Mouse (Mus musculus) embryonic facial prominence, embryonic 12.5 days (tissue): Measurements from ENCODE around the gene Rock2. TPM values are rescaled to one million over a fixed set of nuclear protein-coding genes. Genes with fewer than 3 reads are reported as not detected.

Source experiments
- ATAC-seq: fragments of 200-750 bp; cut with Nextera tagmentation; 2 replicates; pipeline ENCODE4 v1.8.0; 2017; ENCODE audit not compliant: insufficient number of reproducible peaks, insufficient read depth, low FRiP score, low TSS enrichment
- H3K27ac ChIP-seq: fragments of 300-500 bp; sonication (generic); 2 replicates; pipeline ENCODE4 v1.5.1; 2016; ENCODE audit warnings: mild to moderate bottlenecking
- H3K27me3 ChIP-seq: fragments of 300-500 bp; sonication (generic); 2 replicates; pipeline ENCODE4 v1.6.1; 2016; ENCODE audit warnings: mild to moderate bottlenecking, moderate library complexity
- H3K36me3 ChIP-seq: fragments of 300-500 bp; sonication (generic); 2 replicates; pipeline ENCODE4 v1.6.1; 2016; ENCODE audit warnings: mild to moderate bottlenecking
- H3K4me1 ChIP-seq: fragments of 300-500 bp; sonication (generic); 2 replicates; pipeline ENCODE4 v1.6.1; 2016
- H3K4me2 ChIP-seq: fragments of 300-500 bp; sonication (generic); replicated peaks from 2 replicates; pipeline ENCODE4 v1.6.1; 2016; ENCODE audit warnings: mild to moderate bottlenecking, moderate library complexity
- H3K4me3 ChIP-seq: fragments of 300-500 bp; sonication (generic); 2 replicates; pipeline ENCODE4 v1.5.1; 2016; ENCODE audit warnings: mild to moderate bottlenecking
- H3K9ac ChIP-seq: fragments of 300-500 bp; sonication (generic); 2 replicates; pipeline ENCODE4 v1.6.1; 2016; ENCODE audit warnings: mild to moderate bottlenecking, moderate library complexity
- H3K9me3 ChIP-seq: fragments of 300-500 bp; sonication (generic); 2 replicates; pipeline ENCODE4 v1.6.1; 2016; ENCODE audit warnings: mild to moderate bottlenecking, moderate library complexity
- WGBS: fragments of 180-500 bp; shearing (Covaris S2); methylation state at CpG from one replicate; pipeline ENCODE4 v1.1.7; 2016; 5-methylcytosine and 5-hydroxymethylcytosine counted together
- polyA plus RNA-seq: library from polyadenylated mRNA; unstranded; fragments of >200 nt; fragmentation: Nextera tagmentation; extraction: Ambion mirVana; gene quantifications from 2 replicates; pipeline ENCODE4 v1.2.1, GENCODE M21; 2016

Gene Rock2
- 18.9 and 19.5 TPM in 2 replicates for polyA plus RNA-seq

DNA sequence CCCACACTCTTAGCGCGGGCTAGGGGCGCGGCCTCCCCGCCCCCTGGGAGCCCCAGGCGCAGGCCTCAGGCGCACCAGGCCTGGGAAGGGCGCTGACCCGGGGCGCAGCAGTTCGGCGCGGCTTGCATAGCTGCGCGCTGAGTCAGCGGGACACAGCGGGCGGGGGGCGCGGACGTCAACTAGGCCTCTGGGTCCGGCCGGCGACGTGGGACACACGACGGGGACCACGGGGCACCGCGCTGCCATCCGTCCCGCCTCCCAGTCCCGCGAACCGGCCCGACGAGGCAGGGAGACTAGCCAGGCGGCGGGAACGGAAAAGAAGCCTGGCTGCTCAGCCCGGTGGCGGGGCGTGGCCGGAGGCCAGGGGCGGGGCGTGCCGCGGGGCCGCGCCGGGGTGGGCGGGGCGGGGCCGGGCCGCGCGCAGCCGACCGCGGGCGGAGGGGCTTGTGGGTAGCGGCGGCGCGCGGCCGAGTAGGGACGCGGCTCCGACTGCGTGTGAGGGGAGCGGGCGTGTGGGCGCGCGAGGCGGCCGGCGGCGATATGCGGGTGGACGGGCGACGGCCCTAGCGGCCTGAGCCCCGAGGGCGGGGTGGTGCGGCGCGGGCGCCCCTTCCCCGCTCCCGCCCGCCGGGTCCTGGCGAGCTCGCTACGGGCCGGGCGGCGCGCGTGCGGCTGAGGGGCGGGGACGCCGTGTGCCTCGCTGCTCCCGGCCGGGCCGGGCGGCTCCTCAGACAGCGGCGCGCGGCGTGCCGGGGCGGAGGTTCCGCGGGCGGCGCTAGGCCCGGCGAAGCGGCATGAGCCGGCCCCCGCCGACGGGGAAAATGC, at the start of gene Rock2:
Gene Rock2 (plus strand): TSS at position 500 of the 825 bp plus-strand sequence.
- H3K9ac ChIP-seq: peak within 1 kb of the TSS; percentile 90
- H3K36me3 ChIP-seq: no peaks in the 10 kb centered on the region
- peak within 1 kb of the TSS; percentile 90 for H3K4me3 ChIP-seq
- peak within 1 kb of the TSS; percentile 89 for H3K4me2 ChIP-seq
- ATAC-seq: peak; percentile 91
- peak within 1 kb of the TSS; percentile 94 for H3K27ac ChIP-seq
- under 1% methylated on average over 101 of the region's 130 CpGs for WGBS
- H3K9me3 ChIP-seq: no peaks in the 10 kb centered on the region
- H3K4me1 ChIP-seq: peaks cover 11% of the 10 kb centered on the region
- no peaks in the 10 kb centered on the region for H3K27me3 ChIP-seq

DNA sequence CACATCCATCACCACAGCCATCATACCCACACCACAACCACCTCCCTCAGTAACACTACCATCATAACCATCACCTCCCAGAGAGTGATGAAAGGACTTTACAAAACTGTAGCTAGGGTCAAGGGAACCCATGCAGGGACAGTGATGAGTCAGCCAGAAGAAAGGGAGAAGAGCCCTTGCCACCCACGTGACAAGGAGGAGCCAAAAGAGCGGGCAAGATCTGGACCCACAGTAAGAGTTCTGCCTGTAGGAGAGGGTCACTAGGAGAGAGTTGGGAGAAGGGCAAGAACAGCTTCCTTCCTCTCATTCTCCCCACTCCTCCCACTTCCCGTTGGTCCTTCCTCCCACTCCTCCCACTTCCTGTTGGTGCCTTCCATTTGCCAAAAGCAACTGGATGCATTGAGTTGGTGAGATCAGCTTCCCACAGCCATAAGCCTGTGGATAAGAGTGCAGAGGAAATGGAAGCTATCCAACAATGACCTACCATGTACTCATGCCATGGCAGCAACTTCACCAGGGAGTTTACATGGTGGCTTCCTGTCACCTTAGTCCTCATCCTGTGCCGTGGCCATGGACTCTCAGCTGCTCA, 47.4 kb upstream of the Rock2 start:
- Histone ChIP-seq H3K4me3 (no peak overlapping the region), H3K9ac (no peak overlapping the region), H3K27me3 (no peaks in the 10 kb centered on the region), H3K4me2 (no peak overlapping the region), H3K9me3 (no peaks in the 10 kb centered on the region), H3K36me3 (no peaks in the 10 kb centered on the region), H3K27ac (no peak overlapping the region), H3K4me1 (peaks cover 5% of the 10 kb centered on the region; the same call in 1 of the 2 replicates)
- 88% methylated on average over 4 of the region's 4 CpGs for WGBS
- ATAC-seq: no peak

DNA sequence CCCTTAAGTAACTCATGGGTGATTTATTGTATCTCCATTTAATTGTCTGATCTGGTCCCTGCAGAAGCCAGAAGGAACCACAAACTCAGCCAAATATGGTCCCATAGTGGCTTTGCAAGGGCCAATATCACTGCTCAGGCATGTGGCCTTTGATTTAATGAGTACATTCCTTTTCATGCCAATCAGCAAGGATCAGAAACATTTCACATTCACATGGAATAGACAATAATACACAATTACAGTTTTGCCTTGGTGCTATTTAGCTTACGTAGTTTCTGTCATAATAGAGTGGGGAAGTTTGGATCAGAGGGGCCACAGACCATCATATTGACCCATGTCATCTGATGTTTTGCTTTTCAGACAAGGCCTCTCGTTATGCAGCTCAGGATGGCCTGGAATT, 46.2 kb upstream of the Rock2 start:
- H3K9me3 ChIP-seq: no peaks in the 10 kb centered on the region
- WGBS: 80% methylated on average over 2 of the region's 2 CpGs
- H3K4me1 ChIP-seq: peaks cover 5% of the 10 kb centered on the region; the same call in 1 of the 2 replicates
- no peak overlapping the region for H3K4me3 ChIP-seq
- no peaks in the 10 kb centered on the region for H3K27me3 ChIP-seq
- H3K9ac ChIP-seq: no peak overlapping the region
- H3K27ac ChIP-seq: no peak overlapping the region
- H3K36me3 ChIP-seq: no peaks in the 10 kb centered on the region
- no peak for ATAC-seq
- H3K4me2 ChIP-seq: no peak overlapping the region

DNA sequence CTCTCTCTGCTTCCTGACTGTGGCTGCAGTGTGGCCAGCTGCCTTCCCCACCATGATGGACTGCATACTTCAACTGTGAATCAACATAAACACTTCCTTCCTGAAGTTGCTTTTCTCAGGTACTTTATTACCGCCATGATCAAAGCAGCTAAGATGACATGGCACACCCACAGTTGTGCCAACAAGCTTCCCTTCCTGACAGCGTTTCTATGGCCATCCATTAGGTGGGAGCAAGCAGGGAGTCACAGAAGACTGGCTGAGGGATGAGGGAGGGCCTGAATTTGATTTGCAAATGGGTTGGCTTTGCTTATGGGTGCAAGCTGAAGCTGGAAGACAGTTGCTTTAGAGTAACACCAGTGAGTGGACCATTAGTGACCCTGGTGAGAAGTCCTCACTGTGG, 44.9 kb upstream of the Rock2 start:
- H3K27ac ChIP-seq: no peak overlapping the region

DNA sequence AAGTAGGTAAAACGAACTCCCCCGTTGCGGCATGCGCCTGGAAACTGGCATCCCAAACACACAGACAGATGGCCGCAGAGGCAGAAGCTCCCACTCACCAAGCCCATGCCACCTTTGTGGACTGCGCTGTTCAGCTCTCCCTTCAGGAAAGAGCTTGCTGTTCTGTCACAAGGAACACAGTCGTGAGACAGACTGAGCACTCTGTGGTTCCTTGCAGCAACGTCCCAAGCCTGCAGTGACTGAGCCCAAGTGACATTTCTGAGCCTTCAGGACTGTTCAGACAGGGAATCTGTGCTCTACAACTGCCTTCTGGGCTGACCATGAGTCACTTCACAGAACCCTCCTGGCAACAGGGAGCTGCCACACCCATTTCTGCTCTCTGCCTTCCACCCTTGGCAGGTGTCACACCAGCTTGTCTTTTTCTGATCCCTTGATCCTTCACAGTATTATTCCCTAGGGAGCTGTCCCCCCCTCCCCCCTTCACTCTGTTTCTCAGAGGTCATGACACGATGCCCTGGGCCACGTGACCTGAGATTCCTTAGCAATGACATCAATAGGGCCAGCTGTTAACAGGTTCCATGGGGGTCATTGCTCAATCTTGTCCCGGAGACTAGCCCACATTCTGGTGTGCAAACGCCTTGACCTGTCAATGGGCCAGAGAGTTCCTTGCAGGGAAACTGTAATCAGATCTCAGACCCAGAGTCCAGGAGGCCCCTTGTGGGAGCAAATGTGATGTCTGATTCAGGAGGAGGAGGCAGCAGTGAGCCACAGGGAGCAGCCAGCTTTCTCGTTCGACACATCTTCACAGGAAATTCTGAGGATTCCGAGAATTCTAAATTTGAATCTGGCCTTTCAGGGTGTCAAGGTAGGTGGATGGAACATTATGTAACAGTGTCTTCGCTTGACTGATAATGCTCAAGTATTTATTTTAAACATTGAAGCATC, 44.0 kb upstream of the Rock2 start:
- no peak overlapping the region for H3K9ac ChIP-seq
- no peaks in the 10 kb centered on the region for H3K9me3 ChIP-seq
- no peak overlapping the region for H3K27ac ChIP-seq
- 40% methylated on average over 16 of the region's 16 CpGs for WGBS
- ATAC-seq: 0 out of 2 replicates have a peak, but pooled peaks have one; percentile 47
- H3K36me3 ChIP-seq: no peaks in the 10 kb centered on the region
- H3K27me3 ChIP-seq: no peaks in the 10 kb centered on the region
- no peak overlapping the region for H3K4me3 ChIP-seq
- H3K4me2 ChIP-seq: no peak overlapping the region
- peaks cover 6% of the 10 kb centered on the region; the same call in 1 of the 2 replicates for H3K4me1 ChIP-seq

More for the DNA sequence above, 44.9 kb upstream of the Rock2 start:
- H3K4me2 ChIP-seq: no peak overlapping the region
- no peaks in the 10 kb centered on the region for H3K9me3 ChIP-seq
- no peaks in the 10 kb centered on the region for H3K27me3 ChIP-seq
- no peak overlapping the region for H3K9ac ChIP-seq
- peaks cover 5% of the 10 kb centered on the region; the same call in 1 of the 2 replicates for H3K4me1 ChIP-seq
- no peak for ATAC-seq
- 60% methylated on average over 2 of the region's 2 CpGs for WGBS
- H3K4me3 ChIP-seq: no peak overlapping the region
- no peaks in the 10 kb centered on the region for H3K36me3 ChIP-seq

DNA sequence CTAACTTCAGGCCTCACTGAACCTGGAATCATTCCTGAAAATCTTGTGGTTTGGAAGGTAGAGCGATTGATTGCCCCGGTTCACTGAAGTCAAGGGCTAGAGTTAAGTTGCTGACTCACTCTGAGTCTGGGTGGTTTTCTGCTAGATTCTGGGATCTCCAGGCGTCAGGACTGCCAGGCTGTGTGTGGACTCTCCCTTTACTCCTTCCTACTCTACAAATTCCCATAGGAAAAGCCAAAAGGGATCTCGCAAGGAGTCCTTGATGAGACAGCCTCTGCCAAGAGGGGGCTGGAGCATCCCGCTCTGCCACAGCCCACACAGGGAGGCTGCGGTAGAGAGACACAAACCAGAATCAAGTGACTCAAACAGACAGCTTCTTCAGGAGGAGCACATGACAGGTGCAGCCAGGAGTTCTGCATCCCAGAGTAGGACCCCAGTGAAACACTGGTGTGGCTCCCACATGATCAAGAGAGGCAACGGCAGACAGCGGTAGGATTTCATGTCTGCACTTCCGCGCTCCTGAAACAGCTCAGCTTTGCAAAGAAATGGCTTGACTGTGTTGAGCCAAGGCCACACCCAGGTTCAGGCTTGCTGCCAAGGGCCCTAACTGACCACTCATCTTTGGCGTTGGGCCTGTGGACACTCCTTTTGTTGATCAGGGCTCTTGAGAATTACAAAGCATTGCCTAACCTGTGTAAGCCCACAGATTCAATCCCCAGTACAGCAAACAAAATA, 41.1 kb upstream of the Rock2 start:
- WGBS: 84% methylated on average over 11 of the region's 11 CpGs
- Histone ChIP-seq H3K4me2 (no peak overlapping the region), H3K36me3 (no peaks in the 10 kb centered on the region), H3K4me3 (no peak overlapping the region), H3K27me3 (no peaks in the 10 kb centered on the region), H3K4me1 (peaks cover 11% of the 10 kb centered on the region; the same call in 1 of the 2 replicates), H3K9me3 (no peaks in the 10 kb centered on the region), H3K9ac (no peak overlapping the region), H3K27ac (no peak overlapping the region)
- no peak for ATAC-seq

DNA sequence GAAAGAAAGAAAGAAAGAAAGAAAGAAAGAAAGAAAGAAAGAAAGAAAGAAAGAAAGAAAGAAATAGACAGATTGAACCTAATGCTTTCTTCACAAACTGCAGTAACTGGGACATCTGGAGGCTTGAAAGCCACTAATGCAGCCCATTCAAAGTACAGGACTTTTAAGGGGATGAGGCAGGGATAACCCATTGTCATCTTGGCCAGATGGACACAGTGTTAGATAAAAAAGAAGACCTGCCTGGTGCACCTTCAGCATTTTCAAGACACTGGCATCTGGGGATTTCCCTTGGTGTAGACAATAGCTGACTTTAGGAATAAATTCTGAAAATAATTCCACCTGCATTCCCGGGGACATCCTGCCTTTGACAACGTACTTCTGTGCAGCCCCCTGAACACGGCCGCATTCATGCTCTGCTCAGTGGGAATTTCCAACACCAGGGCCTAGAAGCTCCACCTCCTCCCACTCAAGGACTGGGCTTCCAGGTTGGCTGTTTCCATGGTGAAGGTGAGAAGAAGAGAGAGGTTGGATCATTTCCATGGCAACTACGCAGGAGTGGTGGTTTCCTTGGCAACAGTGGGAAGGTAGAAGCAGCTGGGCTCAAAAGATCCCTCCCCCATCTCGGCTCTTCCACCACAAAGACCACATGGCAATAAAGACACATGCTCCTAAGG, 38.9 kb upstream of the Rock2 start:
- Histone ChIP-seq H3K4me1 (peaks cover 9% of the 10 kb centered on the region; the same call in 1 of the 2 replicates), H3K36me3 (no peaks in the 10 kb centered on the region), H3K27me3 (no peaks in the 10 kb centered on the region), H3K27ac (no peak overlapping the region), H3K9ac (no peak overlapping the region), H3K4me2 (no peak overlapping the region), H3K4me3 (no peak overlapping the region), H3K9me3 (no peaks in the 10 kb centered on the region)
- peak; percentile 77; the same call in 1 of the 2 replicates for ATAC-seq
- WGBS: 28% methylated on average over 6 of the region's 6 CpGs

DNA sequence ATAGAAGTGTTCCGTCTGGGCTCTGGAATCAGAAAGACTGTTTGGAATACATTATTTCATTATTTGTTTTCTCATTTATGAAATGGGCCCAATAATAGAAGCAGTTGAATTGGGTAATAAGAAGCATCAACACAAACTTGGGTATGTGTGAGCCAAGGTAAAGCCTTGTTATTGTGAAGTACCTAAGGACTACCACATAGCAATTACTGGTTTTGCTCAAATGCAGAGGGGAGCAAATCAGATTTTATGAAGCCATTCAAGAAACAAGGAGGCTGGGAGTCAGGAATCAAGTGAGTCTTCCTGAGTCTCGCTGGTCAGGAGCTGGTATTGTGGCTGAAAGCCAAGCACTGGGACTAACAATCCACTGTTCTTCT, 38.4 kb upstream of the Rock2 start:
- Histone ChIP-seq H3K27me3 (no peaks in the 10 kb centered on the region), H3K4me1 (0 out of 2 replicates have a peak, but pooled peaks cover 6% of the 10 kb centered on the region), H3K9ac (no peak overlapping the region), H3K36me3 (no peaks in the 10 kb centered on the region), H3K9me3 (no peaks in the 10 kb centered on the region), H3K4me2 (no peak overlapping the region), H3K4me3 (no peak overlapping the region), H3K27ac (no peak overlapping the region)
- 59% methylated on average over 2 of the region's 2 CpGs for WGBS
- ATAC-seq: no peak

DNA sequence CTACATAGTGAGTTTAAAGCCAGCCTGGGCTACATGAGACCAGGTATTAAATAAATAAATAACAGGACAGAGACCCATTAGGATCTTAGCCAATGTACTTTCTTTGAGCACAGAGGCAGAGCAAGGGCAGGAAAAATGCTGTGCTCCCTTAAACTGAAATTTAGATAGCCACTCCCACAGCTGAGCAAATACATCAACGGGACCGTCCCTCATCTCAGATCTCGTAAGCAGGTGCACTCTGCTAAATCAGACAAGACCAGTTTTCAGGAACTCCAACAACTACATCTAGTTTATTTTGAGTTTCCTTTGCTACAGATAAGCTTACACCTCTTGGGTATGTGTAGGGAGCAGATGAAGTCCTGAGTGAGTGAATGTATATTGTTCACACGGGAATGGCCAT, 36.6 kb upstream of the Rock2 start:
- no peak overlapping the region for H3K27ac ChIP-seq
- 0 out of 2 replicates have a peak, but pooled peaks cover 6% of the 10 kb centered on the region for H3K4me1 ChIP-seq
- no peak overlapping the region for H3K4me2 ChIP-seq
- H3K9ac ChIP-seq: no peak overlapping the region
- H3K4me3 ChIP-seq: no peak overlapping the region
- no peak for ATAC-seq
- no peaks in the 10 kb centered on the region for H3K9me3 ChIP-seq
- no peaks in the 10 kb centered on the region for H3K27me3 ChIP-seq
- H3K36me3 ChIP-seq: no peaks in the 10 kb centered on the region
- WGBS: 80% methylated on average over 4 of the region's 4 CpGs

DNA sequence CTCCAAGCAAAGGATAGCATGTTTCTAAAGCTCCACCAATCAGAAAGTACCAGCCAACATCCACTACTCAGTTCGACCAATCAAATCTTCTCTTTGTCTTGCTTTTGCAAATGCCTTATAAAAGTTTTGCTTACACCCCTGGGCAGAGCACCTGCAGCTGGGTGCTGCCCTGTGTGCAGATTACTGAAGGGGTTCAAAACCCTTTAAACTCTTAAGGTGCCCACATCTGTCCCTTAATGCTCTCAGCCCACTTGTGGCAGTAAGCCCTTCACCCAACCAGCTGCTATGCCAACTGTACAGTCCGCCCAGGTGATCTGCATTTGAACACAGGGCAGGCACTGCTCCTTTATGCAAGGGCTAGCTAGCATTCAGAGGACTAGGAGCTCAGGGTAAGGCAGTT, 34.9 kb upstream of the Rock2 start:
- Histone ChIP-seq H3K36me3 (no peaks in the 10 kb centered on the region), H3K9ac (no peak overlapping the region), H3K4me3 (no peak overlapping the region), H3K27me3 (no peaks in the 10 kb centered on the region), H3K4me1 (0 out of 2 replicates have a peak, but pooled peaks cover 6% of the 10 kb centered on the region), H3K4me2 (no peak overlapping the region), H3K27ac (no peak overlapping the region), H3K9me3 (no peaks in the 10 kb centered on the region)
- WGBS: 75% methylated on average over 2 of the region's 2 CpGs
- no peak for ATAC-seq
